Mouse (Mus musculus) forebrain, postnatal 0 days (tissue): ENCODE data around the gene Eif2ak4. TPM values are rescaled to one million over a fixed set of nuclear protein-coding genes. Genes with fewer than 3 reads are reported as not detected.

Experiments
- ATAC-seq: fragments of 200-750 bp; cut with Nextera tagmentation; 2 replicates; pipeline ENCODE4 v1.8.0; 2017; ENCODE audit warnings: mild to moderate bottlenecking, moderate library complexity
- DNase-seq: peaks from one replicate; pipeline ENCODE4 v3.0.0-alpha.2; 2015
- H3K27ac ChIP-seq: fragments of 300-500 bp; sonication (generic); 2 replicates; pipeline ENCODE4 v1.5.1; 2014; ENCODE audit warnings: low read depth, mild to moderate bottlenecking, antibody characterized with exemption, low read length, moderate library complexity, mixed read lengths
- H3K27me3 ChIP-seq: fragments of 300-500 bp; sonication (generic); 2 replicates; pipeline ENCODE4 v1.6.1; 2014; ENCODE audit warnings: mild to moderate bottlenecking, low read length, mixed read lengths; ENCODE audit not compliant: insufficient read depth
- H3K36me3 ChIP-seq: fragments of 300-500 bp; sonication (generic); 2 replicates; pipeline ENCODE4 v1.6.1; 2014; ENCODE audit warnings: mild to moderate bottlenecking, moderate library complexity; ENCODE audit not compliant: insufficient read depth
- H3K4me1 ChIP-seq: fragments of 300-500 bp; sonication (generic); 2 replicates; pipeline ENCODE4 v1.6.1; 2014; ENCODE audit warnings: antibody characterized with exemption; ENCODE audit not compliant: insufficient read depth
- H3K4me2 ChIP-seq: fragments of 300-500 bp; sonication (generic); 2 replicates; pipeline ENCODE4 v1.6.1; 2014; ENCODE audit warnings: low read depth, mild to moderate bottlenecking, moderate library complexity
- H3K4me3 ChIP-seq: fragments of 300-500 bp; sonication (generic); 2 replicates; pipeline ENCODE4 v1.5.1; 2014; ENCODE audit warnings: low read depth, low read length, mixed read lengths
- H3K9ac ChIP-seq: fragments of 300-500 bp; sonication (generic); 2 replicates; pipeline ENCODE4 v1.6.1; 2014; ENCODE audit warnings: mild to moderate bottlenecking
- H3K9me3 ChIP-seq: fragments of 300-500 bp; sonication (generic); 2 replicates; pipeline ENCODE4 v1.6.1; 2016; ENCODE audit warnings: low read length
- CTCF ChIP-seq: sonication (generic); IDR thresholded peaks from 2 replicates; pipeline ENCODE4 v1.5.1; 2016; ENCODE audit warnings: antibody characterized with exemption, control low read depth, low read depth
- WGBS: fragments of 180-500 bp; shearing (Covaris S2); extraction: QIAGEN DNeasy Blood & Tissue Kit; methylation state at CpG from one replicate; pipeline ENCODE4 v1.1.7; 2014; 5-methylcytosine and 5-hydroxymethylcytosine counted together
- polyA plus RNA-seq: library from polyadenylated mRNA; unstranded; fragments of >200 nt; fragmentation: Nextera tagmentation; extraction: Ambion mirVana; gene quantifications from 2 replicates; pipeline ENCODE4 v1.2.1, GENCODE M21; 2015
- total RNA-seq: library from RNA; depleted of rRNA; stranded (reverse); fragments of >200 nt; gene quantifications from 2 replicates; pipeline ENCODE4 v1.2.3, GENCODE M21; 2014

Gene Eif2ak4
- total and polyA plus RNA-seq, 2 experiments from 2014 or later, result 6.2 to 16.4 TPM

DNA sequence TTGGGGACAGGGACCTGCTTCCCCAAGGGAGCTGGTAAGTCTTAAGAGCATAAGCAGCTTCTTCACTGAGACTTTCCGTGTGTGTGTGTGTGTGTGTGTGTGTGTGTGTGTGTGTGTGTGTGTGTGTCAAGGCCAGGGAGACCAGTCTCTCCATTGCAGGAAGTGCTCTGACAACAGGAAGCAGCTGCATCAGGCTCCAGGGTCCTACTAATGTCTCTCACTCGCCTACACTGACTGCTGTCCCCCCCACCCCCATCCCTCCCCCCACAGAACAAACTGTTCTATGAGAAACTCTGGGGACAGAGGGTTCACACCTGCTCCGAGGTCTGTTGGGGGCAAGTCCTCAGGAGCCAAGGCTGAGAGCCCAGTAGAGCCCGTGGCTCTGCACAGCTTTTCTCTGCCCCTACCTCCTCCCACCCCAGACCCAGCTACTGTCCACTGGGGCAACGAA lies 102.9 kb downstream of the Eif2ak4 start:
- Histone ChIP-seq H3K27me3 (no peaks in the 10 kb centered on the region), H3K4me2 (no peak overlapping the region), H3K4me1 (no peaks in the 10 kb centered on the region), H3K27ac (no peak overlapping the region), H3K9me3 (no peaks in the 10 kb centered on the region), H3K9ac (no peak overlapping the region), H3K4me3 (no peak overlapping the region), H3K36me3 (no peaks in the 10 kb centered on the region)
- TF ChIP-seq CTCF, result no peak
- DNase-seq, result no peak
- ATAC-seq, result no peak
- WGBS, result 56% methylated on average over 5 of the region's 5 CpGs

DNA sequence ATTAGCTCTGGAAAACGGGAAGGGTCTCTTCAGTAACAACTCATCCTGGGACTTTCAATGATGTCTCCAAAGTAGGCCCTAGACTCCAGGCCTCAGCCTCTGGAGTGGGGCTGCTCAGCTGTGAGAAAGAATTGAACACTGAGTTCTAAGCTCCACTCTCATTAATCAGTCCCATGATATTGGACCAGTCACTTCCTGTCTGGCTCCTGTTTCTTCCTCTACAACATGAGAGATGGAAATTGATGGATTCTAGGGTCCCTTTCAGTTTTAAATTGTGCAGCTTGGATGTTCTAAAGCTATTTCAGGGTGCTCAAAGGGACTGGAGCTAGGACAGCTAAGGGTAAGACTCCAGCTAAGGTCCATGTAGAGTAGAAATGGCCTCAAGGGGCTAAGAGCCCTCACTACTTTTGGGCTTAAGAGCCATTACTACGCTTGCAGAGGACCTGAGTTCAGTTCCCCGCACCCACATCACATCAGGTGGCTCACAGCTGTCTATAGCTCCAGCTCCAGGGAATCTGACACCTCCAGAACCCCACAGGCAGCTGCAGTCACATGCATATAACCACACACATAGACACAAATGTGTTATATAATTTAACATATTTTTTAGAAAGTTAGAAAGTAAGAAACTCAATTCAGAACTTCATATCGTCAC lies 103.5 kb downstream of the Eif2ak4 start:
- no peak overlapping the region for H3K9ac ChIP-seq
- no peak for DNase-seq
- H3K4me1 ChIP-seq, result no peaks in the 10 kb centered on the region
- ATAC-seq, result no peak
- no peak for TF ChIP-seq CTCF
- 86% methylated on average over 4 of the region's 4 CpGs for WGBS
- no peaks in the 10 kb centered on the region for H3K9me3 ChIP-seq
- no peaks in the 10 kb centered on the region for H3K27me3 ChIP-seq
- no peak overlapping the region for H3K4me2 ChIP-seq
- no peaks in the 10 kb centered on the region for H3K36me3 ChIP-seq
- H3K27ac ChIP-seq, result no peak overlapping the region
- H3K4me3 ChIP-seq, result no peak overlapping the region

DNA sequence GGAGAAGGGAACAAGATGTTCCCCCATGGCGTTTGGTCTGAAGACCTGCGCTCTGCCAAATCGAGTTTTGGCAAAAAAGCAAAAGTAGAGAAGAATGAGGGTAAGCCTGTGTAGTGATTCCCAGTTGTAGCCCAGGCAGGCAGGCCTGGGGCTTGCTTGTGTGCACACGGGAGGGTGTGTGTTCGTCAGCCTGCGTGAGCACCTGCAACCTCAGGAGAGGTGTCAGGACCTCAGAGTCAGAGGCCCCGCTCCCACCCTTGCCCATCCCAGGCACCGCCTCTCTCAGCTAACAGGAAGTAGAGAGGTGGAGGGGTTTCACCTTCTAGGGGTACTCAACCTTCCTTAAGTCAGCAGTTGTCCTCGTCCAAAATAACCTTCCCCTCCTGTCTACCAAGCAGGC lies 106.6 kb downstream of the Eif2ak4 start:
- DNase-seq, result no peak
- H3K4me1 ChIP-seq, result no peaks in the 10 kb centered on the region
- 77% methylated on average over 9 of the region's 9 CpGs for WGBS
- TF ChIP-seq CTCF, result no peak
- no peak overlapping the region for H3K4me3 ChIP-seq
- H3K4me2 ChIP-seq, result no peak overlapping the region
- ATAC-seq, result no peak
- H3K9me3 ChIP-seq, result no peaks in the 10 kb centered on the region
- no peak overlapping the region for H3K9ac ChIP-seq
- H3K27ac ChIP-seq, result no peak overlapping the region
- no peaks in the 10 kb centered on the region for H3K27me3 ChIP-seq
- H3K36me3 ChIP-seq, result no peaks in the 10 kb centered on the region

DNA sequence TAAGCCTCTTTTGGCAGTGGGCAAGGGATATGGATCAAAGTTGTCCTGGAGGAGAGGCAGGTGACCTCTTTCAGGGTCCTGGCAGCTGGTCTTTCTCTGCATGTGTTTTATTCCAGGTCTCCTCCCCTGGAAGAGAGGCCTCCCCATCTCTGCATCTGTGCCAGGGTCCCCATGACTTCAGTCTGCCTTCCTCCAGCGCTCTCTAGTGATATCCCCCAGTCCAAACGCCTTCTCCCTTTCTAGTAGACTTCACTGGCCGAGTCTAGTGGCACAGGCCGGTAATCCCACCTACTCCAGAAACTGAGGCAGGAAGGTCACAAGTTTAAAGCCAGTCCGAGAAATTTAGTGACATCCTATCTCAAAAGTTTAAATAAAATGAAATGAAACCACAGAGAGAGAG lies 109.5 kb downstream of the Eif2ak4 start:
- no peak for DNase-seq
- no peaks in the 10 kb centered on the region for H3K27me3 ChIP-seq
- 83% methylated on average over 5 of the region's 5 CpGs for WGBS

DNA sequence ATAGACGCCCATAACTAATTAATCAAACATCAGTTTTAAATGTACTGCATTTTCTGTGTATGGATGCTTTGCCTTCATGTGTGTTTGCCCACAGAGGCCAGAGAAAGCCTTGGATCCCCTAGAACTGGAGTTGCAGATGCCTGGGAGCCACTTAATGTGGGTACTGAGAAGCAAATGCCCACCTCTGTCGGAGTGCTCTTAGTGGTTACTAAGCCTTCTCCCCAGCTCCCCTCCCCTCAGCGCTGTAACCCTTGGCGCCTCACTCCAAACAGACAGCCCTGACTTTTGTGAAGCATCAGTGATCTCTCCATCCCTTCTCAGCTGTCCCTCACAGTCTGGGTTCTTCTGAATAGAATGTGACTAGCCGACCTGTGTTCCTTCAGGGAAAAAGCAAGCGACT lies 110.1 kb downstream of the Eif2ak4 start:
- Histone ChIP-seq H3K27ac (no peak overlapping the region), H3K4me3 (no peak overlapping the region), H3K36me3 (no peaks in the 10 kb centered on the region), H3K9me3 (no peaks in the 10 kb centered on the region), H3K9ac (no peak overlapping the region), H3K27me3 (no peaks in the 10 kb centered on the region), H3K4me2 (no peak overlapping the region), H3K4me1 (no peaks in the 10 kb centered on the region)
- DNase-seq (no peak), ATAC-seq (no peak)
- 82% methylated on average over 6 of the region's 6 CpGs for WGBS
- TF ChIP-seq CTCF, result no peak

More for the DNA sequence above, 109.5 kb downstream of the Eif2ak4 start:
- H3K36me3 ChIP-seq, result no peaks in the 10 kb centered on the region
- no peaks in the 10 kb centered on the region for H3K9me3 ChIP-seq
- ATAC-seq, result no peak
- no peak overlapping the region for H3K27ac ChIP-seq
- H3K4me2 ChIP-seq, result no peak overlapping the region
- no peak overlapping the region for H3K4me3 ChIP-seq
- H3K9ac ChIP-seq, result no peak overlapping the region
- no peaks in the 10 kb centered on the region for H3K4me1 ChIP-seq
- no peak for TF ChIP-seq CTCF

DNA sequence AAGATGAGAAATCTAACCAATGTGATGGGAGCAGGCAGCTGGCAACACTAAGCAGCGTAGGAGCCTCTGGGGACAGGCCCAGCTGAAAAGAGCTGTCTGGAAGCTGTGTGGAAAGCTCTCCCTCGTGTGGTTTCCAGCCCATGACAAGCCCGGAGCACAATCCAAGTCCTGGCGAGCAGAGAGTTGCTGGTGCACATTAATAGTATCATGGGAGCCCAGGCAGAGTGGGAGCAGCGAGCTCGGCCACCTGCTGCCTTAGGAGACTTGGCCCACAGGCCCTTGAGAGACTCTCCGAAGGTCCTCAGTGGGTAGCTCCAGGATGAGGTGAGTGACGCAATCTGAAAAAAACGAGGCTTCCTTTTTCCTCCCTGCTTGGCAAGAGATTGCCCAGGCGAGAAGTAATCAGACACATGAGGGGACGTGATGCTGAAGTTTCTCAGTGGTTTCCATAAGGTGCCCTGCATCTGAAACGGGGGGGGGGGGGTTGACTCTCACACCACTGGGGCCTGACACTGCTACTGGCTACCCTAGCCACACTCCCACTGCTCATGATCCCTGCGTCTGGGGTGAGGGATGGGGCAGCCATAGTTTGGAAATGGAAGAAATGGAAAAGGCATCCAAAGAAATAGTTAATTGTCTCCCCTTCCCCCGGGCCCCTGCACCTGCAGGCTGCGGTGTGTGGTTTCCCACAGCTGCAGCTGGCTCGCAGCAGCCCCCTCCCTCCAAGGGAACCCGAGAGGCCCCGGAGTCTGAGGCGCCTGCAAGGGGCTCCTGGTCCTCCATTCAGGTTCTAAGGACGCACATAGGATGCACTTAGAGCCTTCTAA lies 110.9 kb downstream of the Eif2ak4 start:
- H3K4me3 ChIP-seq, result no peak overlapping the region
- no peak overlapping the region for H3K4me2 ChIP-seq
- no peaks in the 10 kb centered on the region for H3K36me3 ChIP-seq
- no peak overlapping the region for H3K9ac ChIP-seq
- H3K27ac ChIP-seq, result no peak overlapping the region
- no peaks in the 10 kb centered on the region for H3K9me3 ChIP-seq
- WGBS, result 34% methylated on average over 20 of the region's 20 CpGs
- no peak for TF ChIP-seq CTCF
- H3K4me1 ChIP-seq, result no peaks in the 10 kb centered on the region
- ATAC-seq (no peak), DNase-seq (no peak)
- no peaks in the 10 kb centered on the region for H3K27me3 ChIP-seq

DNA sequence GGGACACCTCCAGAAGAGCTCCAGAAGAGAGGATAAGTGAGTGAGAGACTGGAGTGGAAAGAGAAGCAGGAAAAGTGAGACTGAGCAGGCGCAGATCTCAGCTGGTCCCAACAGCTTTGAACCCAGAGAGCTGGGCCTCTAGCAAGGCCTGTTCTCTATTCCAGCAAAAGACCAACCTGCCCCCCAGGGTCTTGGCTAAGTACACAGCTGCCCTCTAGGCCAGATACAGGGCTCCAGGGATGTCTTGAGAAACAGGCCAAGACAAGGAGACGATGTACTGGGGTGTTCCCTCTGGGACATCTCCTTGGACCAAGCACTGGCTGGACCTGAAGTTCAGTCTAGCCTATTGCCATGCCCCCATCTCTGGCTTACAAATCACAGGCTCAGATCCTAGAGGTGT lies 111.8 kb downstream of the Eif2ak4 start:
- Histone ChIP-seq H3K9me3 (no peaks in the 10 kb centered on the region), H3K27me3 (no peaks in the 10 kb centered on the region), H3K36me3 (no peaks in the 10 kb centered on the region), H3K4me2 (no peak overlapping the region), H3K9ac (no peak overlapping the region), H3K4me1 (no peaks in the 10 kb centered on the region), H3K4me3 (no peak overlapping the region), H3K27ac (no peak overlapping the region)
- 87% methylated on average over 2 of the region's 2 CpGs for WGBS
- ATAC-seq (no peak), DNase-seq (no peak)
- no peak for TF ChIP-seq CTCF
